Mouse (Mus musculus): Measurements from ENCODE around the gene Bak1. TPM values are rescaled to one million over a fixed set of nuclear protein-coding genes. Genes with fewer than 3 reads are reported as not detected.

Bak1 gene
- polyA plus RNA-seq, 1 experiment from 2014 or later, result 2.0 TPM

GRCm38 (mm10) chr17:27069071-27069470 is 40.3 kb upstream of the Bak1 start:
- WGBS (ENCODE audit: insufficient replicate concordance), result 58% methylated on average over 4 of the region's 5 CpGs
- no peak overlapping the region for H3K9ac ChIP-seq
- no peak for ATAC-seq (ENCODE audit: insufficient read depth)
- H3K27ac ChIP-seq (replicated peaks), result no peak overlapping the region
- peaks cover 16% of the 10 kb centered on the region for H3K4me1 ChIP-seq (replicated peaks)
- H3K9me3 ChIP-seq (replicated peaks), result no peaks in the 10 kb centered on the region
- H3K4me3 ChIP-seq (replicated peaks), result no peak overlapping the region
- H3K4me2 ChIP-seq, result no peak overlapping the region
- H3K27me3 ChIP-seq, result no peaks in the 10 kb centered on the region
- H3K36me3 ChIP-seq (replicated peaks), result no peaks in the 10 kb centered on the region

GRCm38 (mm10) chr17:27066065-27066464 is 37.3 kb upstream of the Bak1 start:
- Histone ChIP-seq H3K9ac (no peak overlapping the region), H3K27me3 (no peaks in the 10 kb centered on the region), H3K36me3 (replicated peaks) (no peaks in the 10 kb centered on the region), H3K27ac (replicated peaks) (no peak overlapping the region), H3K4me3 (replicated peaks) (no peak overlapping the region), H3K4me1 (replicated peaks) (peaks cover 18% of the 10 kb centered on the region), H3K9me3 (replicated peaks) (no peaks in the 10 kb centered on the region), H3K4me2 (no peak overlapping the region)
- WGBS (ENCODE audit: insufficient replicate concordance), result 30% methylated on average over 7 of the region's 7 CpGs
- ATAC-seq (ENCODE audit: insufficient read depth), result no peak

- H3K4me1 ChIP-seq (replicated peaks), result peaks cover 18% of the 10 kb centered on the region
- 42% methylated on average over 2 of the region's 2 CpGs for WGBS (ENCODE audit: insufficient replicate concordance)
- no peaks in the 10 kb centered on the region for H3K36me3 ChIP-seq (replicated peaks)
- H3K4me2 ChIP-seq, result no peak overlapping the region
- no peaks in the 10 kb centered on the region for H3K9me3 ChIP-seq (replicated peaks)
- H3K9ac ChIP-seq, result no peak overlapping the region
- H3K27me3 ChIP-seq, result peaks cover 4% of the 10 kb centered on the region; the same call in 1 of the 2 replicates
- ATAC-seq (ENCODE audit: insufficient read depth), result no peak
- H3K27ac ChIP-seq (replicated peaks), result no peak overlapping the region
- H3K4me3 ChIP-seq (replicated peaks), result no peak overlapping the region
Observed at GRCm38 (mm10) chr17:27064195-27064594, 35.4 kb upstream of the Bak1 start.

GRCm38 (mm10) chr17:27063717-27064116 is 34.9 kb upstream of the Bak1 start:
- H3K36me3 ChIP-seq (replicated peaks), result no peaks in the 10 kb centered on the region
- H3K9me3 ChIP-seq (replicated peaks), result no peaks in the 10 kb centered on the region
- no peak for ATAC-seq (ENCODE audit: insufficient read depth)
- WGBS (ENCODE audit: insufficient replicate concordance), result 38% methylated on average over 6 of the region's 6 CpGs
- H3K27me3 ChIP-seq, result peaks cover 9% of the 10 kb centered on the region
- H3K4me2 ChIP-seq, result no peak overlapping the region
- H3K4me1 ChIP-seq (replicated peaks), result peaks cover 18% of the 10 kb centered on the region
- no peak overlapping the region for H3K4me3 ChIP-seq (replicated peaks)
- H3K9ac ChIP-seq, result no peak overlapping the region
- H3K27ac ChIP-seq (replicated peaks), result no peak overlapping the region

- ATAC-seq (ENCODE audit: insufficient read depth), result no peak
Observed at GRCm38 (mm10) chr17:27062684-27063083, 33.9 kb upstream of the Bak1 start.

GRCm38 (mm10) chr17:27061727-27062126 is 32.9 kb upstream of the Bak1 start:
- Histone ChIP-seq H3K9me3 (replicated peaks) (no peaks in the 10 kb centered on the region), H3K4me2 (no peak overlapping the region), H3K27ac (replicated peaks) (no peak overlapping the region), H3K27me3 (peaks cover 29% of the 10 kb centered on the region), H3K9ac (no peak overlapping the region), H3K36me3 (replicated peaks) (no peaks in the 10 kb centered on the region), H3K4me3 (replicated peaks) (no peak overlapping the region), H3K4me1 (replicated peaks) (peaks cover 24% of the 10 kb centered on the region)
- no peak for ATAC-seq (ENCODE audit: insufficient read depth)
- WGBS (ENCODE audit: insufficient replicate concordance), result 78% methylated on average over 3 of the region's 3 CpGs

More at GRCm38 (mm10) chr17:27062684-27063083, 33.9 kb upstream of the Bak1 start:
- Histone ChIP-seq H3K9ac (no peak overlapping the region), H3K9me3 (replicated peaks) (no peaks in the 10 kb centered on the region), H3K4me2 (no peak overlapping the region), H3K4me1 (replicated peaks) (peaks cover 20% of the 10 kb centered on the region), H3K4me3 (replicated peaks) (no peak overlapping the region), H3K36me3 (replicated peaks) (no peaks in the 10 kb centered on the region), H3K27ac (replicated peaks) (no peak overlapping the region), H3K27me3 (peaks cover 19% of the 10 kb centered on the region)
- WGBS (ENCODE audit: insufficient replicate concordance), result 76% methylated on average over 7 of the region's 7 CpGs

GRCm38 (mm10) chr17:27060698-27061097 is 31.9 kb upstream of the Bak1 start:
- H3K27ac ChIP-seq (replicated peaks), result no peak overlapping the region
- no peak overlapping the region for H3K4me2 ChIP-seq
- 52% methylated on average over 8 of the region's 8 CpGs for WGBS (ENCODE audit: insufficient replicate concordance)
- H3K27me3 ChIP-seq, result peaks cover 36% of the 10 kb centered on the region
- H3K4me3 ChIP-seq (replicated peaks), result no peak overlapping the region
- H3K9me3 ChIP-seq (replicated peaks), result no peaks in the 10 kb centered on the region
- no peak overlapping the region for H3K9ac ChIP-seq
- no peaks in the 10 kb centered on the region for H3K36me3 ChIP-seq (replicated peaks)
- H3K4me1 ChIP-seq (replicated peaks), result peaks cover 24% of the 10 kb centered on the region
- ATAC-seq (ENCODE audit: insufficient read depth), result no peak

- Histone ChIP-seq H3K27me3 (peaks cover 36% of the 10 kb centered on the region), H3K9me3 (replicated peaks) (no peaks in the 10 kb centered on the region), H3K4me2 (peak overlapping the region; percentile 84), H3K36me3 (replicated peaks) (no peaks in the 10 kb centered on the region), H3K4me1 (replicated peaks) (peaks cover 18% of the 10 kb centered on the region), H3K4me3 (replicated peaks) (peak overlapping the region; percentile 60), H3K27ac (replicated peaks) (no peak overlapping the region), H3K9ac (peak overlapping the region; percentile 40; the same call in 1 of the 2 replicates)
- WGBS (ENCODE audit: insufficient replicate concordance), result 1% methylated on average over 24 of the region's 24 CpGs
- peak; percentile 49; the same call in 1 of the 2 replicates for ATAC-seq (ENCODE audit: insufficient read depth)
Observed at GRCm38 (mm10) chr17:27057517-27058055, 28.8 kb upstream of the Bak1 start.

GRCm38 (mm10) chr17:27056812-27057516 is 28.2 kb upstream of the Bak1 start, which contains the start of gene Itpr3:
Itpr3 (plus strand) TSS chr17:27057304.
- Histone ChIP-seq H3K9me3 (replicated peaks) (no peaks in the 10 kb centered on the region), H3K27me3 (peaks cover 36% of the 10 kb centered on the region), H3K4me2 (peak within 1 kb of the TSS; percentile 84), H3K9ac (peak within 1 kb of the TSS; percentile 40; the same call in 1 of the 2 replicates), H3K4me1 (replicated peaks) (peaks cover 21% of the 10 kb centered on the region), H3K27ac (replicated peaks) (peak within 1 kb of the TSS; percentile 71), H3K4me3 (replicated peaks) (peak within 1 kb of the TSS; percentile 60), H3K36me3 (replicated peaks) (no peaks in the 10 kb centered on the region)
- WGBS (ENCODE audit: insufficient replicate concordance), result under 1% methylated on average over 66 of the region's 66 CpGs
- peak; percentile 70 for ATAC-seq (ENCODE audit: insufficient read depth)

GRCm38 (mm10) chr17:27056170-27056569 is 27.4 kb upstream of the Bak1 start:
- Histone ChIP-seq H3K4me1 (replicated peaks) (peaks cover 29% of the 10 kb centered on the region), H3K27me3 (peaks cover 36% of the 10 kb centered on the region)

GRCm38 (mm10) chr17:27051514-27051913 is 22.7 kb upstream of the Bak1 start:
- ATAC-seq (ENCODE audit: insufficient read depth), result 0 out of 2 replicates have a peak, but pooled peaks have one; percentile 43
- H3K9me3 ChIP-seq (replicated peaks), result no peaks in the 10 kb centered on the region
- peaks cover 18% of the 10 kb centered on the region for H3K4me1 ChIP-seq (replicated peaks)
- WGBS (ENCODE audit: insufficient replicate concordance), result 25% methylated on average over 11 of the region's 11 CpGs
- peak overlapping the region; percentile 22; the same call in 1 of the 2 replicates for H3K4me3 ChIP-seq (replicated peaks)
- H3K27me3 ChIP-seq, result peaks cover 6% of the 10 kb centered on the region
- H3K4me2 ChIP-seq, result peak overlapping the region; percentile 48
- no peak overlapping the region for H3K9ac ChIP-seq
- H3K27ac ChIP-seq (replicated peaks), result no peak overlapping the region
- H3K36me3 ChIP-seq (replicated peaks), result no peaks in the 10 kb centered on the region

More at GRCm38 (mm10) chr17:27056170-27056569, 27.4 kb upstream of the Bak1 start:
- whole genome bisulfite sequencing (ENCODE audit: insufficient replicate concordance), result under 1% methylated on average over 13 of the region's 13 CpGs
- Histone ChIP-seq H3K36me3 (replicated peaks) (no peaks in the 10 kb centered on the region), H3K4me3 (replicated peaks) (peak overlapping the region; percentile 60), H3K9ac (no peak overlapping the region), H3K4me2 (peak overlapping the region; percentile 84), H3K27ac (replicated peaks) (peak overlapping the region; percentile 71), H3K9me3 (replicated peaks) (no peaks in the 10 kb centered on the region)
- peak; percentile 31; the same call in 1 of the 2 replicates for ATAC-seq (ENCODE audit: insufficient read depth)

All from liver, embryonic 15.5 days (tissue).